Mouse (Mus musculus) activated CD4-positive, CD25-positive, alpha-beta regulatory T cell, adult 4 months (primary cell): ENCODE results near the gene Uqcc3. TPM values are rescaled to one million over a fixed set of nuclear protein-coding genes. Genes with fewer than 3 reads are reported as not detected.
"Not testable (repeated sequence)": the region's sequence is repeated elsewhere in the genome, so short reads cannot be mapped to it uniquely, and the experiment has no call there.

ENCODE experiments used
- ATAC-seq: one replicate; pipeline ENCODE4 v1.8.0; 2017
- polyA plus RNA-seq, 2 experiments: library from polyadenylated mRNA; unstranded; fragments of 100-300 nt; shearing (Covaris generic); gene quantifications; one replicate each; pipeline ENCODE4 v1.2.1; 2017

The Uqcc3 gene
- polyA plus RNA-seq: 10 to 100 TPM; 85.8 to 90.4 TPM

DNA sequence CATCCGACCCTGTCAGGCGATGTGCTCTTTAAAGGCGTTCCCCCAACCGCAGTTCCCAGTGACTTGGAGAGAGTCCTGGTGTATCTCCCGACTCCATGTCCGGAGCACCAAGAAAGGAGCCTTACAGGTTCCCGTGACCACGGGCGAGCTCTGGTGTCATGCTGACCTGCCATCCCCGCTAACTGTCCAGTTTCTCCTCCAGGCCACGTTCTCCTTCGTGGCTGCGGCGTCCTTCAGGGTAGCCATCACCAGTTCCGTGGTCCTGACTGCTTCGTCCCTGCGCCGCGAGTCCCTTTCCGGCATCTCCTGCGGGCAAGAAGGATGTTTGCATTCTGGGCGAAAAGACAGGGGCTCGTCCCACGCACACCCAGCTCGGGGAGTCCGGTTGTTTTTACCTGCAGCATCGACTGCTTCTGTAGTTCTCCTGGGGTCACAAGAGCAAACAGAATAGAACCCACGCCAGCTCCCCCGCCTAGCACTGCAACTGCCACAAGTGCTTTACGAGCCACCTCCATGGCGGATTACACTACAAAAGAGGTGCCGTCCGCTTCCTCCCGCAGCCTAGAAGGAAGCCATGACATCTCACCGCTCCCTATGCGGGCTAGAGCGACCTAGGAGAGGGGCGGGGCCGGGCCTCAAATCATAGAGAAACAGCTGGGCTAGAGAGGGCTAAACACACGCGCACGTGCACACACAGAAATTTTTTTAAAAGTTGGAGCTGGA lies at the start of gene Uqcc3:
Gene Uqcc3, minus strand, starts transcription at position 613 of the 723 bp plus-strand sequence.
- peak; percentile 95 for ATAC-seq

DNA sequence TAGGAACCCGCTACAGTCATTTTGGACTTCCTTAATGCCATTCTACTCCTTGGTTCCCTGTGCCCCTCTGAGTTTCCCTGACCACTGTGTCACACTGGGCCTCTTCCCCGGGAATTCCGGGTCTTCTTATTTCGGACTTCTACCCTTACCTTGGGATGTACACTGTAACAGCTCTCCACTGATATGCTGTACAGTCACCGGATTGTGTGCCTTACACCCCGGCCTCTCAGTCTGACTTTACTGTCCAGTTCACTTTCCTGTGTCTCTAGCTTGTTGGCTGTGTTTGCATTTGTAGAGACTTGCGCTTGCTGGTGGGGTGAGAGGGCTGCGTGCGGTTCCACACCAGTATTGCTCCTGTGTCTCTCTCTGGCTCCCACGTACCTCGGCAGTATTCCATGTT lies 49.4 kb upstream of the Uqcc3 start:
- ATAC-seq: no peak

DNA sequence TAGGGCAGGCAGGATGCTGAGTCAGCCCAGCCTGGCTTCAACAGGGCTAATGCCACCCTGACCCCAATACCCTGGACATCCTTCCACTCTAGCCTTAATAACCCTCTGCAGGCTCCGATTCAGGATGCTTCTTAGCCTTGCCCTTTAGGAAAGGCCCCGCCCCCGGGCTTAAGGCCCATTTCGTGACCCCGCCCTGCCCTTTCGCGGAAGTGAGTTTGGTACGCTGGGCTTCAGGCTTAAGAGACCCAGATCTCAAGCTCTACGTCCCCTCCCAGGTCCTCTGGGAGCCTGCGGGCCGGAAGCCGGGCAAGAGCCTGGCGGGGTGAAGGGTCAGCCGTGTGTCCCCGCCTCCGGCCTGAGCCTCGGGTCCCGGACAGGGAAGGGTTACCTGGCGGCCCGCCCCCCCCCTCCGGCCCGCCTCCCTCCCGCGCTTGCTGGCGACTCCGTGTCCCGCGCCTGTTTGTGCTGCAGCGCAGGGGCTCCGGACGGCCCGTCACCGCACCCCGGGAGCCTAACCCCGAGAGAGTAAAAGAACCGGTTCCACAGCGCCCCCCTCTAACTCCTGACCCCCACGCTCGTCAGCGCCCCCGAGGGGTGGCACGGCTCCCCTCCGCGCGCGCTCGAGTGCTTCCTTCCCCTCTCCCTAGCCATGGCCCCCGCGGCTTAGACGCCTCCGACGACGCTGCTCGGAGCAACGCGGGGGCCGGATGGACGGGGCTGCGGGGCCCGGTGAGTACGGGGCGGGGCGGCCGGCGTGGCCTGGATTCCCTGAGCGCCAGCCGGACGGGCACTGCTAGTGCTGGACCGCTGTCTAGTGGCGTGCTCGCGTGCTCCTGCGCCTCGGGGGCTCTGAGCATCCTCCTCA lies 48.7 kb upstream of the Uqcc3 start, which contains the start of the genes Rom1 and Eml3:
Gene Rom1, minus strand, starts transcription at position 133 of the 865 bp plus-strand sequence.
Gene Eml3, plus strand, starts transcription at position 329 of the 865 bp plus-strand sequence.
- ATAC-seq: peak; percentile 71

DNA sequence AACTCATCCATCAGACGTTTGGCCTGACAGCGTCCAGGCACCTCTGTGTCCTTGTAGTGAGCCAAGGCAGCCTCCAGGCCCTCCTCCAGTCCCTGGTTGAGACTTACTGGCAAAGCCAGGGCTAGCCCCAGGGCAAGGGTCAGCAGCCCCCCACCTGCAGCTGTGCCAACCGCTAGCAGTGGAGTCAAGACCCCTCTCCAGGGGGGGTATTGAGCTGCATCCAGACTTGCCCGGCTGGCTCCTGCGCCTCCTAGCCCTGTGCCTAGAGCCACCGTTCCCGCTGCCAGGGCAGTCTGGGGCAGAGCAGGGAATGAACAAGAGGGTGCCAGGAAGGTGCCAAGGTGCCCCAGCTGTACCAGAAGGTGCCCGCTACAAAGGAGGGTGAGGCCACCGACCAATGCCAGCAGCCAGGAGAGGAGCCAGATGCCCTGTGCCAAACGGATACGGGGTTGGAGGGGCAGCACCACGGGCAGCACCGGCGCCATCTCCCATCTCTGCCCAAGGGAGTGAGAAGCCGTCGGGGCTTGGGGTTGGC lies 48.0 kb upstream of the Uqcc3 start:
- no peak for ATAC-seq

DNA sequence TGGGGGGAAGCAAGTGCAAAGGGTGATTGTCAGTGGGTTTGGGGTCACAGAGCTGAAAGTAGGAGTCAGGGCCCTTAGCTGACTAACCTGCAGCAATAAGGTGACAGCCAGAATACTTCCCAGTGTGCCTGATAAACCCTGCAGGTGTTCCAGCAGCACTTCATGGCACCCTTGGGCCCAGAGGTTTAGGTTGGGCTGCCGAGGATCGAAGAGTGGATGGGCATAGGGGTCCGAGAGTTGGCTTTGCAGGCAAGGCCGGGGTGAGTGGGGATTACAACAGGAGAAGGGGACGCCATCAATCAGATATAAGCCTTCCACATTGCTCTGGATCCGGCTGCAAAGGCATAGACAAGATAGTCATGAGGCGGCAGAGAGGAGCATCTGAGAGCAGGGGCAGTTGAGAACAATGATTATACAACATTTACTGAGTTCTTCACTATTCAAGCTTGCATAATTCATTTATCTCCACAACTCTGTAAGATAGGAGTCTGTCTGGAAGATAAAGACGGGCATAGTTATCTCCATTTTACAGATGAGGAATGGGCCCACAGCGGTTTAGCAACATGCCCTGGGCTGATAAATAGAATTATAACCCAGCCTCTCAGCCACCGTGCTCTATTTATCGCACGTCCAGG lies 47.3 kb upstream of the Uqcc3 start:
- ATAC-seq: no peak

DNA sequence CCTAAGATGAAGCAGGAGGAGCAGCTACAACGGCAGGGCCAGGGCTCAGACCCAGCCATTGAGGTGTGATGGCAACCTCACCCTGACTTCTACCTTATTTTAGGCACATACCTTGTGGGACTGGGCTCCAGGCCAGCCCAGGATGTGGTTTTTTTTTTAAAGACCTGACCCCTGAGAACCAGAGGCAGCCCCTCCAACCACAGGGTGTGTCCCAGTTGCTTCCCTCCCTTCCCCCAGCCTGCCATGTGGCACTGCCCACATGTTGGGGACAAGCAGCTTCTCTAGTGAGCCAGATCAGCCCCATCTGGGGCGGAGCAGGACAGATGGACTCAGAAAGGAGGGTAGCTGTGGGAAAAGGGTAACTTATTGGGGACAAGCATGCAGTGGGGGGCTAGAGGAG lies 46.0 kb upstream of the Uqcc3 start:
- ATAC-seq: peak; percentile 30

DNA sequence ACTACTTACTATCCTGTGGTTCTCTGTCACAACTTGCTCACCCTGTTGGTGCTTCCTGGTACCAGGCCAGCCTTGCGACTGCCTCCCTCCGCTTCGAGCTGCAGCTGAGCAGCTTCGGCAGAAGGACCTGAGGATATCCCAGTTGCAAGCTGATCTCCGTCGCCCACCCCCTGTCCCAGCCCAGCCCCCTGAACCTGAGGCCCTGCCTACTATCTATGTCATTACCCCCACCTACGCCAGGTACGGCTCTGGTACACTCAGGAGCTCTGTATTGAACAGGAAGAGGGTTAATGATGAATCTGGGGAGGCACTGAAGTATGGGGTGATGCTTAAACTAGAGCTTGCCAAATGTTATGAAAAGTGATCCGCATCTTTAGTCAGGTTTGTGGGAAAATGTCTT lies 41.0 kb upstream of the Uqcc3 start:
- ATAC-seq: no peak

DNA sequence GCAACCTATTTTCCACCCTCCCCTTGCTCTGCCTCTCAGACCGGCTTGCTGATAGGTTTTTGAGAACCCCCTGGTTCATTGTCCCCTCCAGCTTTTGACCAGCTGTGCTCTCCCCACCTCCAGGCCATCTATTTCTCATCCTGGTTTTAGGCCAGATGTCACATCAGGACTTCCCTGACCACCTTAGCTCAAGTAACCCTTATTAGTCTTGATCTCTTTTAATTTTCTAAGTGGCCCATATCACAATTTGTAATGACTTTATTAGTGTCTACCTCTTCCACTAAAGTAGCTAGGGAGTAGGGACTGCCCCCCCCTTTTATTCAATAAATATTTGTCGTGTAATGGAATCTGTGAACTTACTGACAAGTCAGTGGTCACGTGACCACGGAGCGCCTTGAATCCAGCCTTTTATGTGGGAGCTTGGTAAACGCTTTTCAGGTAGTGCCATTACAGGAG lies 40.1 kb upstream of the Uqcc3 start:
- ATAC-seq: peak; percentile 19

DNA sequence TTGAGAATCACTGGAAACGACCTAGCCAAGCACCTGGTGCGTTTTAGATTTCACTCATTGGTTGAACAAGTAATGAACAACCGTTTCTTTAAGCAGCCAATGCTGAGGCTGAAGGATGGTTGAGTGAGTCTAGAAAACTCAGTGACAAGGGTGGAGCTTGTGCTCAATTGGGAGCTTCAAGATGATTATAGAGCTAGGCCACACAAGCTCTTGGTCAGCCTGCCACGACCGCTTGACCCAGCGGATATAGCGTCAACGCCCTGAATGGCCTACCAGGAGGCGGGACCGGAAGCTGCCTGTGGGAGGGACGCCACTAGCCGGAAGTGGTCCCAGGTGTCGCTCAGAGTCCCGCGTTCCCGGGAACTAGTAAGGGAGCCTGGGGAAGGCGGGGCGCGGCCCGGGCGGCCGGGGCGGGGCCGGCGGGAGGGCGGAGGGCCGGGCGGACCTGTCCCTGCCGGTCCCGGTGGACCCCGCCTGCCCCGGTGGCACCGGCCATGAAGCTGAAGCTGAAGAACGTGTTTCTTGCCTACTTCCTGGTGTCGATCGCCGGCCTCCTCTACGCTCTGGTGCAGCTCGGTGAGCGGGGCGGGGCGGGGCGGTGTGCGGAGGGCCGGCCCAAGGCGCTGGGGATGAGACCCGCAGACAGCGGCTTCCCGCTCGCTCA lies 39.5 kb upstream of the Uqcc3 start, which contains the start of gene B3gat3:
Gene B3gat3, plus strand, starts transcription at position 302 of the 664 bp plus-strand sequence.
- peak; percentile 61 for ATAC-seq

DNA sequence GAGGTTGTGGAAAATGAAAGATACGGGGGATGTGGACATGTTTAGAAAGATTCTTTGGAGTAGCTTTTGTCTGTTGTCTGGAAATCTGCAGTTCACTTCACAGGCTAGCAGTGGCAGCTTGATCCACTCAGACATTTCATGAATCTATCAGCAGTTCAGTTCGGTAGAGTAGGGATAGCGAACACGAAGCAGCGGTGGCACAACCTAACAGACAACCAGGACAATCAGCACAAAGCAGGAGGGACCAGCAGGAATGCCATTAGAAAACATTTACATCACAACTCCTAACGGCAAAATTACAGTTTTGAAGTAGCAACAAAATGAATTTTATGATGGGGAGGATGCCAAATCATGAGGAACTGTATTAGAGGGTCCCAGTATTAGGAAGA lies 39.0 kb upstream of the Uqcc3 start:
- no peak for ATAC-seq

DNA sequence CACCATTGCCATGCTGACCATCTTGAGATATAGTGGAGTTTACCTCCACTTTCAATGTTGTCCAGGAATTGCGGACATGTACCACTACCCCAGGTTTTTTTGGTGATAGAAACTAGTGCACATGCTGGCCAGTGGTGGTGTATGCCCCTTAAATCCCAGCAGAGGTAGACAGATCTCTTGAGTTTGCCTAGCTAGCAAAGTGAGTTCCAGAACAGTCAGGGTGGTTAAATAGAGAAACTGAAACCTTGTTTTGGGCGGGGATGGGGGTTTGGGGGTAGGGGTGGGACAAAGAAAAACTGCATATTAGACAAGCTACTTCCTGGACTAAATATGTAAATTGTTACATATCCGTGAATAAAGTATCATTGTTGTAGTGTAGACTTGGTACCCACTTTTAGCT lies 38.3 kb upstream of the Uqcc3 start:
- ATAC-seq: peak; percentile 31

DNA sequence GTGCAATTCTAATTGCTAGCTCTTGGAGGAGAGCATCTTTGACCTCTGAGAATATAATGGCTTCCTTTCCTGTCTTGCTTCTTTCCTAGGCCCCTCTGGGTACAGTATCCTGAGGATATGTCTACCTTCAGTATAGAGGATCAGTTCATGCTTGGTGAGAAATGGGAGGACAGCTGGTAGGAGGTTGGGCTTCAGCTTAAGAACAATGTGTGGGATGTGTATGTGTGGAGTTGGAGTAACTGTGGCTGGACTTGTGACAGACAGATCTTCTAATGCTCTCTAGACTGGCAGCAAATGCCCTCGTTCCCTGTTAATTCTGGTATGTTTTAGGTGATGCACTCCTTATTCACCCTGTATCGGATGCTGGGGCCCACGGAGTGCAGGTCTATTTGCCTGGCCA lies 33.5 kb upstream of the Uqcc3 start:
- ATAC-seq: no peak

DNA sequence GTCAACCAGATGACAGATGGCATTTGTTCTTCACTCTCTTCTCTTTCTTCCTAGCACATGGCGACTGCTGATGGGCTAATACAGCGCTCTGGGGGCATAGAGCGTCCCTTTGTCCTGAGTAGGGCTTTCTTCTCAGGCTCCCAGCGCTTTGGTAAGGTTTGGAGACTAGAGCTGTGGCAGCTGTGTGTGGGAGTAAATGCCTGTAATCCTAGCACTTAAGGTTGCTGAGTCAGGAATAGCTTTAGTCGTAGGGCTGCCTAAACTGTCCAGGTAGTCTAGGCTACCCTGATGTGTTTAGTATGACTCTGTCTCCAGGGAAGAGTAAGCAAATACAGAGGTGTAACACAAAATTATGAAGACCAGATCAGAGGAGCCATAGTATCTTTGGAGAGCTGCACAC lies 31.1 kb upstream of the Uqcc3 start:
- ATAC-seq: no peak

DNA sequence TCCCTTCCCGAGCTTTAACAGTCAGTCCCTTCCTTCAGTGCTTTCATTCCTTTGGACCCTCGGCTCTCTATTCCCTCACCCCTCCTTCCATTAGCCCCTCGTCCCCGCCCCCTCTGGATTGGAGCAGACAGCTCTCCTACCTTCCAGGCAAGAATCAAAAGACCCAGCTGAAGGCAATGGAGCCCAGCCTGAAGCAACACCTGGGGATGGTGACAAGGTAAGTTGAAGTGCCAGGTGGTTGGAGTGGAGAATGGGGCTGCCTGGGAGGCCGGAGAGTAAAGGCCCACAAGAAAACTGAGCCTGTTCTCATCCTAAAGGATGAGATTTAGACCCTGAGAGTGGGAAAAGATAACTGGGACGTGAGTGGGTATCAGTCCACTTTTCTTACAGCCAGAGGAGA lies 27.8 kb upstream of the Uqcc3 start:
- ATAC-seq: no peak

DNA sequence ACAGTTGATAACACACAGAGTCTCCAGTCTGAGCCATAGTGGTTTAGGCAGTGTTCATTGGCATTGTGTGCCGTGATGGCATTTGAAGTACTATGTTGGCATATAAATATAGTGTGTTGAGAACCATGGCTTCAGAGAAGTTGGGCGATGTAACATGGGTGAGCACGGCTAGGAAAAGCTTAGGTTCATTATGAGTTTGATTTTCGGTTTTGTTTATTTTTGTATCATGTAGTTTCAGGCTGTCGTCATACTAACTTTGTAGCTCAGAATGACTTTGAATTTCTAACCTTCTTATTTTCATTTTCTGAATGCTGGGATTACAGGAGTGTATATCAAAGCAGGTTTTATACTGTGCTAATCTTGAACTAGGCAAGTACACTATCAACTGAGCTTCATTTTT lies 22.7 kb upstream of the Uqcc3 start:
- ATAC-seq: no peak

DNA sequence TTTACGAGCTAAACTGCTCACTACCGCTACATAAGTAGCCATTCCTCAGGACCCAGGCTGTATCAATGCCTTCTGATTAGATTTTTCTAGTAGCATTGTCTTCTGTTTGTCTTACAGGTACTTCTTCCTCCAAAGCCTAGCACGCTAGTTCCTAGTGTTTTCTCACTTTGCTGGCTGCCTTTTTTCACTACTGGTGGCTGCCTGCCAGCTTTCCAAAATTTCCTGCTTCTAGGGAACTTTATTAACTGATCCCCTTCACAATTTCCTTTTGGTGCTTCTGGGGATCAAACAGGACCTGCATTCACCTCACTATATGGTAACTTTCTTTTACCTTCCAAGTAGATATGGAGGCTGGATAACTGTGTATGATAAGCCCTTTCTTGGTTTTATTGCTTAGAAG lies 18.4 kb upstream of the Uqcc3 start:
- ATAC-seq: no peak

DNA sequence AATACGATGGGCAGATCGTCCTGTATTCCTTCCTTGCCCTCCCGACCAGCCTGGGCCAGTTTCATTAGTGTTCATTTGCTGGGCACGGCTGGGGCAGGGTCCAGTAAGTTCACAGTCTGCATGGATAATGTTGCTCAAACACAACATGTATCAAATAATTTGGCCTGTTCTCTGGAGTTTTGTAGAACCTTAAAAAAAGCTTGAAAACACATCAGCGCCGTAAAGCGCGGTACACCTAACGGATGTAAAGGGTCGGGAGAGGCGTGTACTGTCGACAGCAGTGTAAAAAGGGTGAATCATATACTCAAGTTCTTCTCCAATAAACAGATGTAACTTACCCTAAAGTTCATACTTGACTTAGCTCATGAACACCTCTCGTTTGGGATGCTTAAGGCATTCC lies 17.9 kb upstream of the Uqcc3 start:
- ATAC-seq: no peak

DNA sequence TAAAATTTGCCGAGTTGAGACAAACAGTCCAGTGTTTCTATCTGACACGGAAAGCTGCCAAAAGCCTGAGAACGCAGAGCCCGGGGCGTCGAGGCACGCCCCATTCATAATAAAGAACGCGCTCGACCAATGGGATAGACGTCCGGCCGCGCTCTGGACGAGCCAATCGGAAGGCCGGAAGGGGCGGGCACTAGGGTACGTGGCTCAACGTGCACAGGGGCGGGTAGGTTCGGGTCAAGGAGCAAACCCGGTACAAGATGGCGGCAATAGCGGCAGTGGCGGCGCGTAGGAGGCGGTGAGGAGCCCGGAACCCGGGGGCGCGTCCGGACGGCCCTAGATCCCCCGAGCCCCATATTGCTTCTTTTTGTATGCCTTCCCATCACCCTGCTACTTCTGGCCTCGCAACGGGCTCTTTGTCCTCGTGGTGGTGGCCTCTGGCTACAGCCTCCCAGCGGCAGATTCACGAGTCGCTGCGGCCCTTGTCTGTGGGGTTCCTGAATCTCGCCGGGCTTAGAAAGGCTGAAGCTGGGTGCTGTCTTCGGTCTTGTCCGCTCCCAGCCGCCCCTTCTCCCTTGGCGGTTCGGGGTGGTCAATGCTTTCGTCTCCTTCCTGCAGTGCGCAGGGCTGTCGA lies 17.3 kb upstream of the Uqcc3 start, which contains the start of gene Ganab:
Gene Ganab, plus strand, starts transcription at position 207 of the 631 bp plus-strand sequence.
- peak; percentile 98 for ATAC-seq

DNA sequence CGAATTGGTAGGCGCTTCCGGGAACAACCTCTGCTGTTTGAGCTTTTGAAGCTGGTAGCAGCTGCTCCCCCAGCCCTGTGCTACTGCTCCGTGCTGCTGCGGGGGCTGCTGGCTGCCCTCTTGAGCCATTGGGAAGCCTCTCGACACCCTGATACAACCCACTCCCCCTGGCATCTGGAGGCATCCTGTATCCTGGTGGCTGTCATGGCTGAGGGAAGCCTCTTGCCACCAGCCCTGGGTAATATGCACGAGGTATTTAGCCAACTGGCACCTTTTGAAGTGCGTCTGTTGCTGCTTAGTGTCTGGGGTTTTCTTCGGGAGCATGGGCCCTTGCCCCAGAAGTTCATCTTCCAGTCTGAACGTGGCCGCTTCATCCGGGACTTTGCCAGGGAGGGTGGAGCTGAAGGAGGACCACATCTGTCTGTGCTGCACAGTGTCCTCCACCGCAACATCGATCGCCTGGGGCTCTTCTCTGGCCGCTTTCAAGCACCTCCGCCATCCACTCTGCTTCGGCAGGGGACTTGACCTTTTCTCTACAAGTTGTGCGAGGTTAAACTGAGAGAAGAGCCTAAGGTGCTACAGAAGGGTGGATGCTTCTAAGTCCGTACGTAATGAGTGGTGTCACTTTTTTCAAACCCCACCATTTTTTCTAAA lies 16.6 kb upstream of the Uqcc3 start:
- ATAC-seq: not testable (repeated sequence)

DNA sequence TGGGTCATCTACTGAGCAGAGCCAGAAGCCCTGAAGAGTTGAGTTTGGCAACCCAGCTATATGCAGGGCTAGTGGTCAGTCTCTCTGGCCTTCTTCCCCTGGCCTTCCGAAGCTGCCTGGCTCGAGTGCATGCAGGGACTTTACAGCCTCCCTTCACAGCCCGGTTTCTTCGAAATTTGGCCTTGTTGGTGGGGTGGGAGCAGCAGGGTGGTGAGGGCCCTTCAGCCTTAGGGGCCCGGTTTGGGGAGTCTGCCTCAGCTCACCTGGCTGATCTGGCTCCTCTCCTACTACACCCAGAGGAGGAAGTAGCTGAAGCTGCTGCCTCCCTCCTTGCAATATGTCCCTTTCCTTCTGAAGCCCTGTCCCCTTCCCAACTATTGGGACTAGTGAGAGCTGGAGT lies 15.5 kb upstream of the Uqcc3 start:
- not testable (repeated sequence) for ATAC-seq

DNA sequence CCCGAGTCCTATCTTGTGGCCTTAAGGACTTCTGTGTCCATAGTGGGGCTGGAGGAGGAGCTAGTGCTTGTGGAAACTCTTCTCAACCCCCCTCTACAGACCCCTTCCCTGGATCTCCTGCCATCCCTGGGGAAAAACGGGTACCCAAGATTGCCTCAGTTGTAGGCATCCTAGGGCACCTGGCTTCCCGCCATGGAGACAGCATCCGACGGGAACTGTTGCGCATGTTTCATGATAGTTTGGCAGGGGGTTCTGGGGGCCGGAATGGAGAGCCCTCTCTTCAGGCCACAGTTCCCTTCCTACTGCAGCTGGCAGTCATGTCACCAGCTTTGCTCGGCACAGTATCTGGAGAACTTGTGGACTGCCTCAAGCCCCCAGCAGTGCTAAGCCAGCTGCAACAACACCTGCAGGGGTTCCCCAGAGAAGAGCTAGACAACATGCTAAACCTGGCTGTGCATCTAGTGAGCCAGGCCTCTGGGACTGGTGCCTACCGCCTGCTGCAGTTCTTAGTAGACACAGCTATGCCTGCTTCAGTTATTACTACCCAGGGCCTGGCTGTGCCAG lies 14.8 kb upstream of the Uqcc3 start:
- ATAC-seq: no peak
